Mouse (Mus musculus) C2C12 (cell line): ENCODE results near the gene Plekhg5. TPM values are rescaled to one million over a fixed set of nuclear protein-coding genes. Genes with fewer than 3 reads are reported as not detected.

ENCODE experiments used
- H3K27me3 ChIP-seq: one replicate; pipeline ENCODE4 v1.6.1; 2011; ENCODE audit not compliant: control insufficient read depth, insufficient read depth, insufficient read length
- H3K36me3 ChIP-seq: one replicate; pipeline ENCODE4 v1.6.1; 2011; ENCODE audit not compliant: control insufficient read depth, insufficient read depth
- H3K4me3 ChIP-seq: one replicate; pipeline ENCODE4 v1.5.1; 2011; ENCODE audit warnings: mild to moderate bottlenecking, control low read depth; ENCODE audit not compliant: poor library complexity, insufficient read depth, severe bottlenecking
- H3K79me2 ChIP-seq: one replicate; pipeline ENCODE4 v1.6.1; 2011; ENCODE audit not compliant: control insufficient read depth, insufficient read depth
- H3K79me3 ChIP-seq: one replicate; pipeline ENCODE4 v1.6.1; 2011; ENCODE audit warnings: low read depth, control low read depth
- H3ac ChIP-seq: one replicate; pipeline ENCODE3; 2011; ENCODE audit warnings: low read depth; ENCODE audit not compliant: control insufficient read depth, insufficient read length
- CEBPB ChIP-seq: IDR thresholded peaks from one replicate; pipeline ENCODE4 v1.6.1; 2011; ENCODE audit warnings: low read depth, mild to moderate bottlenecking, control low read depth, moderate library complexity
- CTCF ChIP-seq: IDR thresholded peaks from one replicate; pipeline ENCODE4 v1.5.1; 2011; ENCODE audit not compliant: control insufficient read depth, insufficient read depth, insufficient read length
- FOSL1 ChIP-seq: IDR thresholded peaks from one replicate; pipeline ENCODE4 v1.8.0; 2011; ENCODE audit warnings: mild to moderate bottlenecking, low read length; ENCODE audit not compliant: poor library complexity, insufficient read depth, severe bottlenecking
- MAX ChIP-seq: IDR thresholded peaks from one replicate; pipeline ENCODE4 v1.6.1; 2011; ENCODE audit warnings: mild to moderate bottlenecking, control low read depth
- MYOD1 ChIP-seq: IDR thresholded peaks from one replicate; pipeline ENCODE4 v1.6.1; 2011; ENCODE audit warnings: low read depth; ENCODE audit not compliant: control insufficient read depth, insufficient read length
- MYOG ChIP-seq: IDR thresholded peaks from one replicate; pipeline ENCODE4 v1.6.1; 2011; ENCODE audit not compliant: control insufficient read depth, insufficient read length; ENCODE audit errors: extremely low read depth
- USF1 ChIP-seq: IDR thresholded peaks from one replicate; pipeline ENCODE4 v1.6.1; 2011; ENCODE audit warnings: low read depth, mild to moderate bottlenecking, control low read depth, moderate library complexity
- polyA plus RNA-seq: library from polyadenylated mRNA; unstranded; fragments of >200 nt; fragmentation: generic; extraction: Trizol; gene quantifications from one replicate; pipeline ENCODE4 v1.2.1, GENCODE M21; 2012; ENCODE audit warnings: missing spikeins

The Plekhg5 gene
- polyA plus RNA-seq, 1 experiment: 17.5 TPM

GRCm38 (mm10) chr4:152124361-152124961 lies 52.2 kb downstream of the Plekhg5 start:
- H3K79me3 ChIP-seq: no peaks in the 10 kb centered on the region
- H3ac ChIP-seq: no peak overlapping the region
- peaks cover 41% of the 10 kb centered on the region for H3K27me3 ChIP-seq
- H3K4me3 ChIP-seq: no peak overlapping the region
- no peak for TF ChIP-seq MYOD1
- TF ChIP-seq MAX: no peak
- TF ChIP-seq MYOG: no peak
- no peak for TF ChIP-seq CTCF
- TF ChIP-seq USF1: no peak
- TF ChIP-seq FOSL1: no peak
- TF ChIP-seq CEBPB: no peak
- H3K79me2 ChIP-seq: no peaks in the 10 kb centered on the region
- no peaks in the 10 kb centered on the region for H3K36me3 ChIP-seq

GRCm38 (mm10) chr4:152125161-152126025 lies 53.1 kb downstream of the Plekhg5 start:
- Histone ChIP-seq H3K4me3 (no peak overlapping the region), H3K79me2 (no peaks in the 10 kb centered on the region), H3K36me3 (no peaks in the 10 kb centered on the region), H3K27me3 (peaks cover 41% of the 10 kb centered on the region), H3ac (no peak overlapping the region), H3K79me3 (no peaks in the 10 kb centered on the region)
- TF ChIP-seq USF1 (no peak), MAX (no peak), MYOD1 (no peak), CEBPB (no peak), MYOG (no peak), FOSL1 (no peak), CTCF (no peak)

- Histone ChIP-seq H3ac (no peak overlapping the region), H3K36me3 (no peaks in the 10 kb centered on the region), H3K79me3 (no peaks in the 10 kb centered on the region), H3K4me3 (no peak overlapping the region), H3K27me3 (peaks cover 41% of the 10 kb centered on the region), H3K79me2 (no peaks in the 10 kb centered on the region)
- TF ChIP-seq MYOG (no peak), MYOD1 (no peak), MAX (no peak), CEBPB (no peak), USF1 (no peak), CTCF (no peak), FOSL1 (no peak)
Observed at GRCm38 (mm10) chr4:152126026-152126920, 54.0 kb downstream of the Plekhg5 start.

- Histone ChIP-seq H3K79me2 (no peaks in the 10 kb centered on the region), H3K27me3 (peaks cover 54% of the 10 kb centered on the region), H3K36me3 (no peaks in the 10 kb centered on the region), H3K4me3 (no peak overlapping the region), H3K79me3 (no peaks in the 10 kb centered on the region), H3ac (no peak overlapping the region)
- TF ChIP-seq MAX (no peak), MYOG (no peak), CTCF (no peak), USF1 (no peak), MYOD1 (no peak), CEBPB (no peak), FOSL1 (no peak)
Observed at GRCm38 (mm10) chr4:152127884-152128283, 55.6 kb downstream of the Plekhg5 start.

- Histone ChIP-seq H3K79me3 (no peaks in the 10 kb centered on the region), H3K79me2 (no peaks in the 10 kb centered on the region), H3K27me3 (peaks cover 55% of the 10 kb centered on the region), H3K4me3 (no peak overlapping the region), H3ac (no peak overlapping the region), H3K36me3 (no peaks in the 10 kb centered on the region)
- TF ChIP-seq CTCF (no peak), MYOD1 (no peak), CEBPB (no peak), MYOG (no peak), FOSL1 (no peak)
Observed at GRCm38 (mm10) chr4:152128784-152129183, 56.5 kb downstream of the Plekhg5 start.
